Mouse (Mus musculus) kidney, embryonic 16.5 days (tissue): ENCODE data around the gene Pla2g4d. TPM values are rescaled to one million over a fixed set of nuclear protein-coding genes. Genes with fewer than 3 reads are reported as not detected.
"Not testable (repeated sequence)": the region's sequence is repeated elsewhere in the genome, so short reads cannot be mapped to it uniquely, and the experiment has no call there.

Experiments
- ATAC-seq: fragments of 200-750 bp; cut with Nextera tagmentation; 2 replicates; pipeline ENCODE4 v1.8.0; 2017; ENCODE audit warnings: moderate TSS enrichment; ENCODE audit not compliant: low FRiP score, low TSS enrichment
- H3K27ac ChIP-seq: fragments of 300-500 bp; sonication (generic); 2 replicates; pipeline ENCODE4 v1.5.1; 2014; ENCODE audit warnings: low read length
- H3K27me3 ChIP-seq: fragments of 300-500 bp; sonication (generic); 2 replicates; pipeline ENCODE4 v1.6.1; 2014; ENCODE audit warnings: low read length, control low read depth, mixed read lengths; ENCODE audit not compliant: insufficient read depth
- H3K36me3 ChIP-seq: fragments of 300-500 bp; sonication (generic); 2 replicates; pipeline ENCODE4 v1.6.1; 2014; ENCODE audit warnings: low read length, control low read depth, mixed read lengths; ENCODE audit not compliant: insufficient read depth
- H3K4me1 ChIP-seq: fragments of 300-500 bp; sonication (generic); 2 replicates; pipeline ENCODE4 v1.6.1; 2014; ENCODE audit warnings: low read length, control low read depth, mixed read lengths; ENCODE audit not compliant: insufficient read depth
- H3K4me2 ChIP-seq: fragments of 300-500 bp; sonication (generic); replicated peaks from 2 replicates; pipeline ENCODE4 v1.6.1; 2014; ENCODE audit warnings: low read depth, low read length
- H3K4me3 ChIP-seq: fragments of 300-500 bp; sonication (generic); 2 replicates; pipeline ENCODE4 v1.5.1; 2014; ENCODE audit warnings: mild to moderate bottlenecking, low read length
- H3K9ac ChIP-seq: fragments of 300-500 bp; sonication (generic); replicated peaks from 2 replicates; pipeline ENCODE4 v1.6.1; 2014; ENCODE audit warnings: low read length
- H3K9me3 ChIP-seq: fragments of 300-500 bp; sonication (generic); 2 replicates; pipeline ENCODE4 v1.6.1; 2016; ENCODE audit warnings: low read length, control low read depth
- WGBS: fragments of 180-500 bp; shearing (Covaris S2); extraction: QIAGEN DNeasy Blood & Tissue Kit; methylation state at CpG from one replicate; pipeline ENCODE4 v1.1.7; 2014; 5-methylcytosine and 5-hydroxymethylcytosine counted together
- polyA plus RNA-seq: library from polyadenylated mRNA; unstranded; fragments of >200 nt; fragmentation: Nextera tagmentation; extraction: Ambion mirVana; gene quantifications from 2 replicates; pipeline ENCODE4 v1.2.1, GENCODE M21; 2015

The Pla2g4d gene
- polyA plus RNA-seq, 1 experiment from 2014 or later: 0.14 TPM

- Histone ChIP-seq H3K4me2 (no peak overlapping the region), H3K4me3 (no peak overlapping the region), H3K36me3 (no peaks in the 10 kb centered on the region), H3K9me3 (no peaks in the 10 kb centered on the region), H3K27ac (no peak overlapping the region), H3K4me1 (peaks cover 4% of the 10 kb centered on the region; the same call in 1 of the 2 replicates), H3K9ac (no peak overlapping the region), H3K27me3 (peaks cover 7% of the 10 kb centered on the region; the same call in 1 of the 2 replicates)
- 75% methylated on average over 5 of the region's 5 CpGs for WGBS
- ATAC-seq: no peak
Observed at GRCm38 (mm10) chr2:120242791-120243467, 46.1 kb downstream of the Pla2g4d start.

- H3K9me3 ChIP-seq, H3K9ac ChIP-seq, H3K27ac ChIP-seq, ATAC-seq, H3K4me1 ChIP-seq, H3K4me3 ChIP-seq, H3K4me2 ChIP-seq, H3K27me3 ChIP-seq, H3K36me3 ChIP-seq: not testable (repeated sequence)
- WGBS: 84% methylated on average over 8 of the region's 9 CpGs
Observed at GRCm38 (mm10) chr2:120238733-120239132, 50.3 kb downstream of the Pla2g4d start.

GRCm38 (mm10) chr2:120237784-120238183, 51.2 kb downstream of the Pla2g4d start:
- H3K4me2 ChIP-seq: no peak overlapping the region
- WGBS: 77% methylated on average over 5 of the region's 5 CpGs
- no peak for ATAC-seq

GRCm38 (mm10) chr2:120235947-120236640, 52.9 kb downstream of the Pla2g4d start:
- no peak overlapping the region for H3K4me3 ChIP-seq
- H3K36me3 ChIP-seq: no peaks in the 10 kb centered on the region
- H3K4me1 ChIP-seq: no peaks in the 10 kb centered on the region
- H3K9me3 ChIP-seq: no peaks in the 10 kb centered on the region
- 82% methylated on average over 3 of the region's 3 CpGs for WGBS
- ATAC-seq: no peak
- no peaks in the 10 kb centered on the region for H3K27me3 ChIP-seq
- H3K4me2 ChIP-seq: no peak overlapping the region
- H3K27ac ChIP-seq: no peak overlapping the region
- no peak overlapping the region for H3K9ac ChIP-seq

More at GRCm38 (mm10) chr2:120237784-120238183, 51.2 kb downstream of the Pla2g4d start:
- Histone ChIP-seq H3K4me3 (no peak overlapping the region), H3K9me3 (no peaks in the 10 kb centered on the region), H3K36me3 (no peaks in the 10 kb centered on the region), H3K27ac (no peak overlapping the region), H3K4me1 (no peaks in the 10 kb centered on the region), H3K27me3 (no peaks in the 10 kb centered on the region), H3K9ac (no peak overlapping the region)

GRCm38 (mm10) chr2:120235381-120235780, 53.6 kb downstream of the Pla2g4d start:
- Histone ChIP-seq H3K4me1 (no peaks in the 10 kb centered on the region), H3K9ac (no peak overlapping the region), H3K27me3 (no peaks in the 10 kb centered on the region), H3K36me3 (no peaks in the 10 kb centered on the region), H3K9me3 (no peaks in the 10 kb centered on the region), H3K27ac (no peak overlapping the region), H3K4me2 (no peak overlapping the region), H3K4me3 (no peak overlapping the region)
- 58% methylated on average over 3 of the region's 3 CpGs for WGBS
- ATAC-seq: no peak

GRCm38 (mm10) chr2:120231642-120232041, 57.4 kb downstream of the Pla2g4d start:
- no peak for ATAC-seq
- H3K27ac ChIP-seq: no peak overlapping the region
- H3K4me3 ChIP-seq: no peak overlapping the region
- H3K36me3 ChIP-seq: no peaks in the 10 kb centered on the region
- H3K9me3 ChIP-seq: no peaks in the 10 kb centered on the region
- no peak overlapping the region for H3K9ac ChIP-seq
- no peak overlapping the region for H3K4me2 ChIP-seq
- 54% methylated on average over 3 of the region's 3 CpGs for WGBS
- no peaks in the 10 kb centered on the region for H3K27me3 ChIP-seq
- H3K4me1 ChIP-seq: no peaks in the 10 kb centered on the region

Other genes with a start within 250 kb of the Pla2g4d start
- gene Ehd4, start 134.6 kb downstream of the Pla2g4d start, polyA plus RNA-seq: 50.4 and 54.0 TPM in 2 replicates
- gene Pla2g4e, start 43.9 kb downstream of the Pla2g4d start, polyA plus RNA-seq: 0.05 TPM in 1 of 2 replicates, not detected in the other
- 0.07 TPM in 1 of 2 replicates, not detected in the other for gene Pla2g4f, start 25.0 kb upstream of the Pla2g4d start, polyA plus RNA-seq
- gene Vps39, start 63.9 kb upstream of the Pla2g4d start, polyA plus RNA-seq: 22.7 and 26.1 TPM in 2 replicates
- gene Ganc, start 114.7 kb upstream of the Pla2g4d start, polyA plus RNA-seq: 11.7 and 12.9 TPM in 2 replicates
- gene Tmem87a, start 114.9 kb upstream of the Pla2g4d start, polyA plus RNA-seq: 6.4 and 9.6 TPM in 2 replicates
- 1.4 and 1.8 TPM in 2 replicates for gene Capn3, start 166.8 kb upstream of the Pla2g4d start, polyA plus RNA-seq